Mouse (Mus musculus) fibroblast of lung, adult 2 months (primary cell): ENCODE data around the gene Zfhx3.
A peak's percentile ranks its signal among the peaks of the same experiment; 100 is the strongest.

ENCODE experiments used
- DNase-seq: peaks from one replicate; pipeline ENCODE4 v3.0.0-alpha.2; 2011; ENCODE audit warnings: low read depth

Zfhx3 gene

GRCm38 (mm10) chr8:108241041-108241690 lies 298.7 kb downstream of the Zfhx3 start:
- DNase-seq = no peak

GRCm38 (mm10) chr8:108243270-108243669 lies 300.8 kb downstream of the Zfhx3 start:
- no peak for DNase-seq

GRCm38 (mm10) chr8:108244636-108245494 lies 302.4 kb downstream of the Zfhx3 start:
- DNase-seq = no peak

GRCm38 (mm10) chr8:108245575-108245974 lies 303.1 kb downstream of the Zfhx3 start:
- DNase-seq = no peak

GRCm38 (mm10) chr8:108246035-108246933 lies 303.8 kb downstream of the Zfhx3 start:
- no peak for DNase-seq

- DNase-seq = no peak
These were observed 304.5 kb downstream of the Zfhx3 start for GRCm38 (mm10) chr8:108246934-108247417.

- DNase-seq = no peak
These were observed 322.2 kb downstream of the Zfhx3 start for GRCm38 (mm10) chr8:108264593-108265160.

GRCm38 (mm10) chr8:108277960-108278359 lies 335.5 kb downstream of the Zfhx3 start:
- no peak for DNase-seq

GRCm38 (mm10) chr8:108281981-108282380 lies 339.5 kb downstream of the Zfhx3 start:
- no peak for DNase-seq

GRCm38 (mm10) chr8:108286117-108286516 lies 343.7 kb downstream of the Zfhx3 start:
- no peak for DNase-seq

- DNase-seq = no peak
These were observed 358.6 kb downstream of the Zfhx3 start for GRCm38 (mm10) chr8:108300964-108301615.

GRCm38 (mm10) chr8:108301654-108302053 lies 359.2 kb downstream of the Zfhx3 start:
- no peak for DNase-seq

- DNase-seq = no peak
These were observed 362.9 kb downstream of the Zfhx3 start for GRCm38 (mm10) chr8:108305368-108305767.

- DNase-seq = no peak
These were observed 367.2 kb downstream of the Zfhx3 start for GRCm38 (mm10) chr8:108309525-108310246.

- no peak for DNase-seq
These were observed 372.6 kb downstream of the Zfhx3 start for GRCm38 (mm10) chr8:108315046-108315445.

GRCm38 (mm10) chr8:108317532-108318093 lies 375.2 kb downstream of the Zfhx3 start:
- DNase-seq = no peak

GRCm38 (mm10) chr8:108327711-108328110 lies 385.3 kb downstream of the Zfhx3 start:
- peak; percentile 19 for DNase-seq

GRCm38 (mm10) chr8:108348352-108348751 lies 405.9 kb downstream of the Zfhx3 start:
- no peak for DNase-seq

- DNase-seq = no peak
These were observed 406.3 kb downstream of the Zfhx3 start for GRCm38 (mm10) chr8:108348776-108349175.

GRCm38 (mm10) chr8:108355119-108355777 lies 412.8 kb downstream of the Zfhx3 start:
- no peak for DNase-seq
